Mouse (Mus musculus): ENCODE measurements around the gene Crygc.

Gene Crygc

GRCm38 (mm10) chr1:65073589-65073988, at the start of gene Crygc:
Crygc (minus strand) TSS chr1:65073689.
- DNase-seq (ENCODE audit: low spot score) = no peak

- DNase-seq (ENCODE audit: low spot score) = no peak
Observed at GRCm38 (mm10) chr1:65122574-65123372, 49.3 kb upstream of the Crygc start, which contains the start of gene D630023F18Rik. D630023F18Rik (minus strand) TSS chr1:65123214.

GRCm38 (mm10) chr1:65119438-65119837, 45.9 kb upstream of the Crygc start, which contains the start of gene Gm28845:
Gm28845 (minus strand) TSS chr1:65119558.
- no peak for DNase-seq (ENCODE audit: low spot score)

- no peak for DNase-seq (ENCODE audit: low spot score)
Observed at GRCm38 (mm10) chr1:65118150-65118913, 44.8 kb upstream of the Crygc start.

GRCm38 (mm10) chr1:65113536-65114172, 40.2 kb upstream of the Crygc start:
- no peak for DNase-seq (ENCODE audit: low spot score)

GRCm38 (mm10) chr1:65112807-65113196, 39.3 kb upstream of the Crygc start:
- DNase-seq (ENCODE audit: low spot score) = no peak

- DNase-seq (ENCODE audit: low spot score) = peak; percentile 47
Observed at GRCm38 (mm10) chr1:65112031-65112806, 38.7 kb upstream of the Crygc start.

GRCm38 (mm10) chr1:65109756-65110435, 36.4 kb upstream of the Crygc start:
- no peak for DNase-seq (ENCODE audit: low spot score)

- no peak for DNase-seq (ENCODE audit: low spot score)
Observed at GRCm38 (mm10) chr1:65109196-65109595, 35.7 kb upstream of the Crygc start.

GRCm38 (mm10) chr1:65107654-65108279, 34.3 kb upstream of the Crygc start:
- DNase-seq (ENCODE audit: low spot score) = no peak

- no peak for DNase-seq (ENCODE audit: low spot score)
Observed at GRCm38 (mm10) chr1:65103273-65103672, 29.8 kb upstream of the Crygc start, which contains the start of gene Cryga. Cryga (minus strand) TSS chr1:65103373.

GRCm38 (mm10) chr1:65096953-65097352, 23.5 kb upstream of the Crygc start:
- no peak for DNase-seq (ENCODE audit: low spot score)

- DNase-seq (ENCODE audit: low spot score) = no peak
Observed at GRCm38 (mm10) chr1:65091566-65091965, 18.1 kb upstream of the Crygc start.

- DNase-seq (ENCODE audit: low spot score) = no peak
Observed at GRCm38 (mm10) chr1:65090370-65090769, 16.9 kb upstream of the Crygc start.

GRCm38 (mm10) chr1:65088567-65089356, 15.3 kb upstream of the Crygc start:
- DNase-seq (ENCODE audit: low spot score) = no peak

- DNase-seq (ENCODE audit: low spot score) = no peak
Observed at GRCm38 (mm10) chr1:65082188-65082587, 8.7 kb upstream of the Crygc start, which contains the start of gene Crygb. Crygb (minus strand) TSS chr1:65082288.

- no peak for DNase-seq (ENCODE audit: low spot score)
Observed at GRCm38 (mm10) chr1:65075607-65076006, 2.1 kb upstream of the Crygc start.

GRCm38 (mm10) chr1:65067842-65068241, 5.6 kb downstream of the Crygc start:
- DNase-seq (ENCODE audit: low spot score) = no peak

- no peak for DNase-seq (ENCODE audit: low spot score)
Observed at GRCm38 (mm10) chr1:65064201-65064600, 9.3 kb downstream of the Crygc start.

- DNase-seq (ENCODE audit: low spot score) = no peak
Observed at GRCm38 (mm10) chr1:65063352-65063751, 10.1 kb downstream of the Crygc start, which contains the start of gene Crygd. Crygd (minus strand) TSS chr1:65063452.

Measured in ovary, postnatal 36 days (tissue).